Mouse (Mus musculus) heart, embryonic 13.5 days (tissue): Measurements from ENCODE around the gene Frmd4b. TPM values are rescaled to one million over a fixed set of nuclear protein-coding genes. Genes with fewer than 3 reads are reported as not detected.
"Not testable (repeated sequence)": the region's sequence is repeated elsewhere in the genome, so short reads cannot be mapped to it uniquely, and the experiment has no call there.

Source experiments
- ATAC-seq: fragments of 200-750 bp; cut with Nextera tagmentation; 2 replicates; pipeline ENCODE4 v1.8.0; 2017; ENCODE audit warnings: moderate TSS enrichment; ENCODE audit not compliant: insufficient number of reproducible peaks, low FRiP score, low TSS enrichment; ENCODE audit errors: extremely low read depth
- H3K27ac ChIP-seq: fragments of 300-500 bp; sonication (generic); replicated peaks from 2 replicates; pipeline ENCODE4 v1.5.1; 2015; ENCODE audit warnings: moderate library complexity, mild to moderate bottlenecking, inconsistent platforms
- H3K27me3 ChIP-seq: fragments of 300-500 bp; sonication (generic); replicated peaks from 2 replicates; pipeline ENCODE4 v1.6.1; 2015; ENCODE audit warnings: mild to moderate bottlenecking, inconsistent platforms
- H3K36me3 ChIP-seq: fragments of 300-500 bp; sonication (generic); 2 replicates; pipeline ENCODE4 v1.6.1; 2015; ENCODE audit warnings: mild to moderate bottlenecking, inconsistent platforms
- H3K4me1 ChIP-seq: fragments of 300-500 bp; sonication (generic); 2 replicates; pipeline ENCODE4 v1.6.1; 2015; ENCODE audit warnings: inconsistent platforms
- H3K4me2 ChIP-seq: fragments of 300-500 bp; sonication (generic); 2 replicates; pipeline ENCODE4 v1.6.1; 2015; ENCODE audit warnings: inconsistent platforms, mild to moderate bottlenecking, moderate library complexity
- H3K4me3 ChIP-seq: fragments of 300-500 bp; sonication (generic); 2 replicates; pipeline ENCODE4 v1.5.1; 2015; ENCODE audit warnings: moderate library complexity, mild to moderate bottlenecking, inconsistent platforms
- H3K9ac ChIP-seq: fragments of 300-500 bp; sonication (generic); 2 replicates; pipeline ENCODE4 v1.6.1; 2015; ENCODE audit warnings: inconsistent platforms, mild to moderate bottlenecking, moderate library complexity
- H3K9me3 ChIP-seq: fragments of 300-500 bp; sonication (generic); 2 replicates; pipeline ENCODE4 v1.6.1; 2016; ENCODE audit warnings: inconsistent platforms
- WGBS: fragments of 180-500 bp; shearing (Covaris S2); methylation state at CpG from one replicate; pipeline ENCODE4 v1.1.7; 2015; ENCODE audit warnings: mixed read lengths; 5-methylcytosine and 5-hydroxymethylcytosine counted together
- polyA plus RNA-seq: library from polyadenylated mRNA; unstranded; fragments of >200 nt; fragmentation: Nextera tagmentation; extraction: Ambion mirVana; gene quantifications from 2 replicates; pipeline ENCODE4 v1.2.1, GENCODE M21; 2015

Frmd4b gene
- polyA plus RNA-seq, 1 experiment from 2014 or later: 14.6 TPM

DNA sequence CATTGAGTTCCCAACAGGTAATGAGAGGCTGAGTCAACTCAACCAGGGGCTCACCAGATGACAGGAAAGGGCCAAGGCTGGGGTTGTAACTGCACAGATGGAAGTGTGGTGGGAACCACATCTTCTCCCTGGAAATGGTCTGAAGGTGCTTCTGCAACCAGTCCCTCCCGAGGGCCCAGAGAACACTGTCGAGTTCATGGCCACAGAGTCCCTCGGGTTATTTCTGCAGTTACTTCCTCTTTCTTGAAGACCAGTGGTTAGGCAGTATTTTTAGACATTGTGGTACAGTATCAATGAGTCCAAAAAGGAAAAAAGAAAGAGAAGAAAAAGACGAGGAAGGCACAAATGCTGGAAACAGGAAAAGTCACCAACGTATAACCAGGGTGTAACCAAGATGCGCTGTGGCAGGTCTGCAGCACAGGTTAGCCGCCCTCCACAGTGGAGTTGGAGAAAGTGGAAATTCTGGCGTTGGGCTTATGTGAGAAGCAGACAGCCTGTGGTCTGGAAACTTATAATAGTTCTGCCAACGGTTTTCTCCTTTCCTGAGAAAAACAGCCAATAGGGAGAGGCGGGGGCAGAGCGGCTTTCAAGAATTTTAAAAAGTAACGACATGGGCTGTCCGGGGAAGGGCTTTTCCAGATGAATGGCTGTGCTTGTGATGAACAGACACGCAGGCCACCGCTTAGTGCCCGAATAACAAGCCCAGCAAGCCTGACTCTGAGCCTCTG, 178.3 kb downstream of the Frmd4b start:
- no peak overlapping the region for H3K4me2 ChIP-seq
- no peaks in the 10 kb centered on the region for H3K27me3 ChIP-seq
- no peaks in the 10 kb centered on the region for H3K9me3 ChIP-seq
- H3K27ac ChIP-seq: no peak overlapping the region
- no peak overlapping the region for H3K9ac ChIP-seq
- no peak overlapping the region for H3K4me3 ChIP-seq
- H3K4me1 ChIP-seq: peaks cover 13% of the 10 kb centered on the region; the same call in 1 of the 2 replicates
- ATAC-seq: no peak
- 66% methylated on average over 16 of the region's 16 CpGs for WGBS
- H3K36me3 ChIP-seq: no peaks in the 10 kb centered on the region

DNA sequence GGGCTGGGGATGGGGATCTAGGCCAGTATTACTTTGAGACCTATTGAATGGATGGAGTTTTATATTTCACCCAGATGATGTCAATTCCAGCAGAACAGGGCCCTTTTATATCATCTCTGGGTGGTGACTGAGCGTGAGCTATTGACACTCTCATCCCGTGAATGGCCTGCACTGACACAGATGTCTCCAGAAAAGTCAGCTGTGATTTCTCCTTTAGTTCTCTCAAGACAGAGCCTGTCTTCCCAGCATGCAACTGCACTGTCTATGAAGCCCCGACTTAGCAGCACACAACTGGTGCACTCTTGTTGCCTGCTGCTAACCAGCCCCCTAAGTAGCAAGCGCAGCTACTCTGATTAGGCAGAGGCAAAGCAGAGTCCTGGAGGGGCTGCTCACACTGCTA, 182.6 kb downstream of the Frmd4b start:
- H3K36me3 ChIP-seq: no peaks in the 10 kb centered on the region
- ATAC-seq: no peak
- H3K9ac ChIP-seq: no peak overlapping the region
- no peaks in the 10 kb centered on the region for H3K27me3 ChIP-seq
- no peak overlapping the region for H3K27ac ChIP-seq
- no peaks in the 10 kb centered on the region for H3K9me3 ChIP-seq
- WGBS: 62% methylated on average over 4 of the region's 4 CpGs
- H3K4me3 ChIP-seq: no peak overlapping the region
- H3K4me1 ChIP-seq: peaks cover 13% of the 10 kb centered on the region
- H3K4me2 ChIP-seq: no peak overlapping the region

DNA sequence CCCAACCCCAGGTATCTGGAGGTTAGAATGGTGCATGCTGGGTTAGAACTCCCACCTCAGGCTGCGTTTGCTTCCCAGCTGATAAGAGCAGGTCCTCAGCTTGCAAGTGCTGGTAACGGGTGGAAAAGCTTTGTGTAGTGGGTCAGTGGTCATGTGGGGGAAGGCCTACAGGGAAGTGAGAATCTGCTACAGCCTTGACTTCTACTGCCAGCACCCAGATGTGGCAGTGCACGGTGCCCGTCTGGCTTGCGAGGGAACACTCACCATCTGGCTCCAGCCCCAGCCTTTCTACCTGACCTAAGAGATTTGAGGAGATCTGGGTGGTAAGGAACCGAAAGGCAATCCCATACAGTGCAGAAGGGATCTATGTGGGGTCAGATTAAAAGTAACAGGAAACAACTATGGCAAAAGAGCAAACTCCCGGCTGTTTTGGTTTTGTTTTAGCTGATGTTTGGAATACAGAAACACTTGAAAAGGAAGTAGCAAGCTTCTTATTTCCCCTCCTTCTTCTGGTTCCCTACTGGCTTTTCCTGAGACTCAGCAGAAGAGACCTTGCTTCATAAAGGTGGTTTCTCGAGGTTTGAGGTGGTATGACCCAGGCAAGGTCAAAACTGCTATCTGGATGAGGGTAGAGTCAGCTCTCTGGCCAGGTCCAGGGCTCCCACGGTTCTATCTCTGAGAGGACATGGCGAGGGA, 185.9 kb downstream of the Frmd4b start:
- H3K27ac ChIP-seq: 0 out of 2 replicates have a peak overlapping the region, but pooled peaks have one; percentile 1
- H3K9me3 ChIP-seq: no peaks in the 10 kb centered on the region
- no peak overlapping the region for H3K9ac ChIP-seq
- no peak overlapping the region for H3K4me2 ChIP-seq
- no peaks in the 10 kb centered on the region for H3K27me3 ChIP-seq
- H3K36me3 ChIP-seq: no peaks in the 10 kb centered on the region
- no peak for ATAC-seq
- no peak overlapping the region for H3K4me3 ChIP-seq
- peaks cover 17% of the 10 kb centered on the region for H3K4me1 ChIP-seq
- WGBS: 62% methylated on average over 10 of the region's 10 CpGs

- peaks cover 17% of the 10 kb centered on the region for H3K4me1 ChIP-seq
- H3K4me3 ChIP-seq: no peak overlapping the region
- H3K36me3 ChIP-seq: no peaks in the 10 kb centered on the region
- 0 out of 2 replicates have a peak overlapping the region, but pooled peaks have one; percentile 7 for H3K4me2 ChIP-seq
- H3K27me3 ChIP-seq: no peaks in the 10 kb centered on the region
- peak overlapping the region; percentile 39; the same call in 1 of the 2 replicates for H3K27ac ChIP-seq
- ATAC-seq: no peak
- H3K9ac ChIP-seq: no peak overlapping the region
- WGBS: 35% methylated on average over 6 of the region's 6 CpGs
- no peaks in the 10 kb centered on the region for H3K9me3 ChIP-seq
Observed at GRCm38 (mm10) chr6:97430519-97430918, 186.8 kb downstream of the Frmd4b start.

- Histone ChIP-seq H3K27ac (peak overlapping the region; percentile 39; the same call in 1 of the 2 replicates), H3K36me3 (no peaks in the 10 kb centered on the region), H3K9ac (no peak overlapping the region), H3K4me2 (0 out of 2 replicates have a peak overlapping the region, but pooled peaks have one; percentile 7), H3K4me1 (peaks cover 17% of the 10 kb centered on the region), H3K4me3 (no peak overlapping the region), H3K27me3 (no peaks in the 10 kb centered on the region), H3K9me3 (no peaks in the 10 kb centered on the region)
- WGBS: 21% methylated on average over 2 of the region's 2 CpGs
- ATAC-seq: no peak
Observed at GRCm38 (mm10) chr6:97429688-97430343, 187.5 kb downstream of the Frmd4b start.

DNA sequence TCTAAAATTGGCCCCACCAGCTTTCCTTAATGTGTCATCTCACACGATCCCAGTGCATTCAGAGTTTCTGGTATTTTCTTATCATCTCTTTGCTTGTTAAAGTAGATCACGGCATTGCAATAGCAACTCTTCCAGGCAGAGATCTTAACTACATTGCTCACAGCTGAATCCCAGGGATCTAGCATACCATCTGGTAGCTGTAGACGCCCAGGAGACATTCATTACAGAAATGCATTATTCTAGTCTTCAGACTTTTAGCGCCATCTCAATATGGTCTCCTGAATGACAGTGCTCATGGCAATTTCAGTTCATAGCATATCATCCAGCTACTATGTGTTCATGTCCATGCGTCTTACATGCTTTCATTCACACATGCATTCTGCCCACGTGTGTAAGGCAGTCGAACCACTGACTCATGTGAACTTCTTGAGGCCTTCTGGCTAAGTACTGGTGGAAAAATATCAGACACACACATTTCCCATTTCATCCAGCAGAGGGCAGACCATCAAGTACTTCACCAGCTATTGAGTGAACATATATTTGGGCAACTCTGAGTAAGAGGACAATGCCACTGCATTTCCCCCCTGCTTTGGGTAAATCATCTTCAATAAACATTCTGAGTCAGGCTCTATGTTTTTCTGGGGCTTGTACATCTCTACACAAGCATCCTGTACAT, 197.4 kb downstream of the Frmd4b start:
- Histone ChIP-seq H3K4me1 (peaks cover 6% of the 10 kb centered on the region), H3K4me3 (no peak overlapping the region), H3K27me3 (peaks cover 12% of the 10 kb centered on the region), H3K27ac (no peak overlapping the region), H3K9ac (no peak overlapping the region), H3K36me3 (no peaks in the 10 kb centered on the region), H3K9me3 (no peaks in the 10 kb centered on the region), H3K4me2 (no peak overlapping the region)
- ATAC-seq: no peak
- WGBS: 48% methylated on average over 7 of the region's 7 CpGs

- no peak for ATAC-seq
- WGBS: 56% methylated on average over 13 of the region's 13 CpGs
Observed at GRCm38 (mm10) chr6:97416972-97417554, 200.3 kb downstream of the Frmd4b start.

DNA sequence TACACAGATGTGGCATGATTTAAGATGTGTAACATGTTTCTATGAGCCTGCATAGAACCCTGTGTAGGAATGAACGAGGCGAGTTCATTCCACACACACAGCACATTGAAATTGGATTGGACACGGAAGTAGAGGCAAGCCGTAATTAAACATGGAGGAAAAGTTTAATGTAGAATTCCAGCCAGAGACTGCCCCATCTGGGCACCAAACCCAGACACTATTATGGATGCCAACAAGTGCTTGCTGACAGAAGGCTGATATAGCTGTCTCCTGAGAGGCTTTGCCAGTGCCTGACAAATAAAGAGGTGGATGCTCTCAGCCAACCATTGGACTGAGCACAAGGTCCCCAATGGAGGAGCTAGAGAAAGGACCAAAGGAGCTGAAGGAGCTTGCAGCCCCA, 201.8 kb downstream of the Frmd4b start:
- H3K27me3 ChIP-seq, ATAC-seq, H3K4me2 ChIP-seq, H3K4me3 ChIP-seq, H3K9me3 ChIP-seq, H3K9ac ChIP-seq, H3K36me3 ChIP-seq: not testable (repeated sequence)
- 84% methylated on average over 4 of the region's 4 CpGs for WGBS
- peaks cover 12% of the 10 kb centered on the region for H3K4me1 ChIP-seq
- H3K27ac ChIP-seq: 0 out of 2 replicates have a peak overlapping the region, but pooled peaks have one; percentile 45

More at GRCm38 (mm10) chr6:97416972-97417554, 200.3 kb downstream of the Frmd4b start:
- Histone ChIP-seq H3K4me3 (no peak overlapping the region), H3K27ac (no peak overlapping the region), H3K4me2 (no peak overlapping the region), H3K9me3 (no peaks in the 10 kb centered on the region), H3K9ac (no peak overlapping the region), H3K27me3 (peaks cover 11% of the 10 kb centered on the region), H3K4me1 (peaks cover 10% of the 10 kb centered on the region), H3K36me3 (no peaks in the 10 kb centered on the region)

DNA sequence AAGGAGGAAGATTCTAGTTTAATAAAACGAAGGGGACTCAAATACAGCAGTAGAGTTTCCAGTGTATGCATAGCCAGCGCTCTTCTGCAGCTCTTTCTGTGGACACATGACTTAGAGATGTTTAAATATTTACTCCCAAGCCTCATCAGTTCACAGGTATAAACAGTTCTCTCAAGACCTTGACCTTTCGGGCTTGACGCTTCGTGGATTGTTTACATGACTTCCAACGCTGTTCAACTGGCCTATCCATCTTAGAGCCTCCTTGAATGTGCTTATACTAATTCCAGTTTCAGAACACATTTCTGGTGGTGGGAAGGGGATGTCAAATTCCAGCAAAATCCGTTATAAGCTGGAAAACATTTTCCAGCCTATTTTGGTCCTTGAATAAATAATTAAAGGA, 203.9 kb downstream of the Frmd4b start:
- Histone ChIP-seq H3K27ac (no peak overlapping the region), H3K9me3 (no peaks in the 10 kb centered on the region), H3K36me3 (no peaks in the 10 kb centered on the region), H3K4me3 (no peak overlapping the region), H3K9ac (no peak overlapping the region), H3K4me2 (no peak overlapping the region), H3K4me1 (peaks cover 33% of the 10 kb centered on the region), H3K27me3 (peaks cover 4% of the 10 kb centered on the region)
- WGBS: 68% methylated on average over 7 of the region's 7 CpGs
- ATAC-seq: no peak

DNA sequence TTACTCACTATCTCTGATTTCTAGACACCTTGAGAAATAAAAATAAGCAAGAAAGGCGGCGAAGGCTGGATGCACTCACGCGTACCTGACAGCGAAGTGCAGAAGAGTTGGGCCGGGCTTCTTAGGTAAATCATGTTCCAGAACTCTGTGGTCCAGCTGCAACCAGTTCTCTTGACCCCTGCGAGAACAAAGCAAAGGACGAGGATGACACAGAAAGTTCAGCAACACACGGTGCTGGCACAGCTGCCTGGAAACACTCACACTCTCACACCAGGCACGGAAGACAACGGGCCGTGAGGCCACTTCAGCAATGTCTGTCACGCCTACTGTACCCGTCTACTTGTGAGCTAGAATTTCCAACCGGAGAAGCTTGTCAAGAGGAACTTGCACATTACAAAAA, 204.9 kb downstream of the Frmd4b start:
- Histone ChIP-seq H3K9me3 (no peaks in the 10 kb centered on the region), H3K27ac (no peak overlapping the region), H3K4me3 (no peak overlapping the region), H3K4me1 (peaks cover 35% of the 10 kb centered on the region), H3K4me2 (no peak overlapping the region), H3K9ac (no peak overlapping the region), H3K27me3 (peaks cover 2% of the 10 kb centered on the region; the same call in 1 of the 2 replicates), H3K36me3 (no peaks in the 10 kb centered on the region)
- ATAC-seq: no peak
- 77% methylated on average over 15 of the region's 15 CpGs for WGBS

GRCm38 (mm10) chr6:97411327-97411726, 206.0 kb downstream of the Frmd4b start:
- Histone ChIP-seq H3K4me2 (no peak overlapping the region), H3K9me3 (no peaks in the 10 kb centered on the region), H3K36me3 (no peaks in the 10 kb centered on the region), H3K27me3 (peaks cover 12% of the 10 kb centered on the region), H3K4me1 (peaks cover 45% of the 10 kb centered on the region), H3K27ac (no peak overlapping the region), H3K9ac (no peak overlapping the region), H3K4me3 (no peak overlapping the region)
- ATAC-seq: no peak
- WGBS: 84% methylated on average over 6 of the region's 6 CpGs
